Mouse (Mus musculus) stomach, embryonic 16.5 days (tissue): ENCODE data around the gene Pip4k2c. TPM values are rescaled to one million over a fixed set of nuclear protein-coding genes. Genes with fewer than 3 reads are reported as not detected.

Experiments used
- ATAC-seq: fragments of 200-750 bp; cut with Nextera tagmentation; 2 replicates; pipeline ENCODE4 v1.8.0; 2017; ENCODE audit warnings: moderate number of reproducible peaks, moderate TSS enrichment; ENCODE audit not compliant: insufficient read depth, low FRiP score
- H3K27ac ChIP-seq: fragments of 300-500 bp; sonication (generic); 2 replicates; pipeline ENCODE4 v1.5.1; 2014; ENCODE audit warnings: low read length
- H3K27me3 ChIP-seq: fragments of 300-500 bp; sonication (generic); 2 replicates; pipeline ENCODE4 v1.6.1; 2014; ENCODE audit warnings: low read length, control low read depth, mixed read lengths; ENCODE audit not compliant: control insufficient read depth, insufficient read depth
- H3K36me3 ChIP-seq: fragments of 300-500 bp; sonication (generic); 2 replicates; pipeline ENCODE4 v1.6.1; 2014; ENCODE audit warnings: low read length; ENCODE audit not compliant: control insufficient read depth, insufficient read depth
- H3K4me1 ChIP-seq: fragments of 300-500 bp; sonication (generic); 2 replicates; pipeline ENCODE4 v1.6.1; 2014; ENCODE audit warnings: low read length, control low read depth, mixed read lengths; ENCODE audit not compliant: control insufficient read depth, insufficient read depth
- H3K4me2 ChIP-seq: fragments of 300-500 bp; sonication (generic); 2 replicates; pipeline ENCODE4 v1.6.1; 2014; ENCODE audit warnings: low read depth, low read length, mixed read lengths
- H3K4me3 ChIP-seq: fragments of 300-500 bp; sonication (generic); replicated peaks from 2 replicates; pipeline ENCODE4 v1.5.1; 2014; ENCODE audit warnings: mild to moderate bottlenecking, low read length
- H3K9ac ChIP-seq: fragments of 300-500 bp; sonication (generic); 2 replicates; pipeline ENCODE4 v1.6.1; 2014; ENCODE audit warnings: low read length
- H3K9me3 ChIP-seq: fragments of 300-500 bp; sonication (generic); replicated peaks from 2 replicates; pipeline ENCODE4 v1.6.1; 2016; ENCODE audit warnings: low read length, control low read depth; ENCODE audit not compliant: control insufficient read depth
- WGBS: fragments of 180-500 bp; shearing (Covaris S2); extraction: QIAGEN DNeasy Blood & Tissue Kit; methylation state at CpG from one replicate; pipeline ENCODE4 v1.1.7; 2014; 5-methylcytosine and 5-hydroxymethylcytosine counted together
- polyA plus RNA-seq: library from polyadenylated mRNA; unstranded; fragments of >200 nt; fragmentation: Nextera tagmentation; extraction: Ambion mirVana; gene quantifications from 2 replicates; pipeline ENCODE4 v1.2.1, GENCODE M21; 2015

Pip4k2c gene
- polyA plus RNA-seq, 1 experiment from 2014 or later, result 33.5 TPM

- Histone ChIP-seq H3K4me2 (no peak overlapping the region), H3K27ac (no peak overlapping the region), H3K4me3 (no peak overlapping the region), H3K36me3 (no peaks in the 10 kb centered on the region), H3K9me3 (no peaks in the 10 kb centered on the region), H3K27me3 (no peaks in the 10 kb centered on the region), H3K4me1 (0 out of 2 replicates have a peak, but pooled peaks cover 6% of the 10 kb centered on the region), H3K9ac (no peak overlapping the region; the same call in 1 of the 2 replicates)
- ATAC-seq, result no peak
- WGBS, result 73% methylated on average over 12 of the region's 12 CpGs
These were observed 19.3 kb upstream of the Pip4k2c start for GRCm38 (mm10) chr10:127230693-127231092.

DNA sequence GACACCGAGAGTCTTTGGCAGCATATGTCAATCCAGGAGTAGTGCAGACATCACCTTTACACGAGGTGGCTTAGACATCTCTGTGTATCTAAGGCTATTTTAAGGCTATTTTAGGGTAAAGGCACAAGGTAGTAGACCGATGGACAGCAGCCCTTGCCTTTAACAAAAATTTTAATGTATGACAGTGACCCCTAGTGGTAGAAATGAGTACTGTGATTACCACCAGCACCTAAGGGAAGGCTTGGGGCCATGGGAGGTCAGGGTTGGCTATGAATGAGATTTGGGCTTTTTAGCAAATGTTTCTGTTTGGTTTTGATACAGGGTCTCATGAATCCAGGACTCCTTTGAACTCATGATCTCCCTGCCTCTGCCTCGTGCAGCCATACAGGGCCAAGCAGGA is 17.5 kb upstream of the Pip4k2c start:
- Histone ChIP-seq H3K36me3 (no peaks in the 10 kb centered on the region), H3K27me3 (no peaks in the 10 kb centered on the region), H3K9me3 (no peaks in the 10 kb centered on the region), H3K4me3 (no peak overlapping the region), H3K27ac (no peak overlapping the region), H3K4me2 (no peak overlapping the region), H3K4me1 (0 out of 2 replicates have a peak, but pooled peaks cover 6% of the 10 kb centered on the region), H3K9ac (no peak overlapping the region)
- ATAC-seq, result no peak; the same call in 1 of the 2 replicates
- 20% methylated on average over 4 of the region's 4 CpGs for WGBS

DNA sequence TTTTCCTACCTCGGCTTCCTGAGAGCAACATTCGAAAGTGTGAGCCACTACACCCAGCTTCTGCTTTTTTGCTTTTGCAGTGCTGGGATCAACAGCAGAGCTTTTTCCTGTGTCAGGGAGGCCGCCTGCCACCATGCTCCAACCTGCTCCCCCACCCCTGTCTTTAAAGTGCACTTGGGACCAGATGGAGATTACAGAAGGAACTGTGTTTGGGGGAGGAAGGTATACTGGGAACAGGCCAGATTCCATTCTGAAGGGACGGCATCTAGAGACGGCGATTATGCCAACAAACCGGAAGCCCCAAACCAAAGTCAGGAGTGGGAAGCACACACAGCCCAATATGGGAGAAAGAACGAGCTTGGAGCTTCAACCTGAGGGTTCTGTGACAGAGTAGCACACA is 15.8 kb upstream of the Pip4k2c start:
- no peak for ATAC-seq
- H3K4me3 ChIP-seq, result no peak overlapping the region

DNA sequence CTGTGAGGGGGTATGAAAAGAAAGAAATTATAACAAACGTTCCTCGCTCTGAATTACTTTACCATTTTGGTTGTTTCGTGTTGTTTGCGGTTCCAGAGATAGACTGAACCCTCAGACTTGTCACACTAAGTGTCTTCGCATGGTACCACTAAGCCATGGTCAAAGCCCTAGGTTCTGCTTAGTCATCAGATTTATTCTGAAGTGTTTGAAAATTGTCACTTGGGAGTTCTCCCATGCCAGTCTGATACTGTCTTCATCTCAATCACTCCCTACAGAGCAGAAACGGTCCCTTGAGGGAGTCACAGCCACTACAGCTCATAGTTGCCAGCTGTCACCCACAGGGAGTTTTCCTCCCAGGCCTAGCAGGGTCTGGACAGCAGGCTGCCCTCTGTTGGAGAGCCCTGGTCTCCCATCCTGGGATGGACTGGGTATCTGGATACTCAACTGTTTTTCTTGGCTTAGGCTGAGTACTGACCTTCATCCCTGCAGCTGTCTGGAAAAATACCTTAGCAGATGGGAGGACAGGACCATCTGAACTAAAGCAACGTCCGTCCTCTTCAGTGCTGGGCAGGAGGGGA is 15.0 kb upstream of the Pip4k2c start:
- H3K9ac ChIP-seq, result no peak overlapping the region
- ATAC-seq, result no peak
- WGBS, result 70% methylated on average over 8 of the region's 8 CpGs

More for the DNA sequence above, 15.8 kb upstream of the Pip4k2c start:
- Histone ChIP-seq H3K9ac (no peak overlapping the region), H3K27me3 (no peaks in the 10 kb centered on the region), H3K36me3 (no peaks in the 10 kb centered on the region), H3K4me2 (no peak overlapping the region), H3K4me1 (0 out of 2 replicates have a peak, but pooled peaks cover 6% of the 10 kb centered on the region), H3K27ac (no peak overlapping the region), H3K9me3 (no peaks in the 10 kb centered on the region)
- 82% methylated on average over 8 of the region's 8 CpGs for WGBS

DNA sequence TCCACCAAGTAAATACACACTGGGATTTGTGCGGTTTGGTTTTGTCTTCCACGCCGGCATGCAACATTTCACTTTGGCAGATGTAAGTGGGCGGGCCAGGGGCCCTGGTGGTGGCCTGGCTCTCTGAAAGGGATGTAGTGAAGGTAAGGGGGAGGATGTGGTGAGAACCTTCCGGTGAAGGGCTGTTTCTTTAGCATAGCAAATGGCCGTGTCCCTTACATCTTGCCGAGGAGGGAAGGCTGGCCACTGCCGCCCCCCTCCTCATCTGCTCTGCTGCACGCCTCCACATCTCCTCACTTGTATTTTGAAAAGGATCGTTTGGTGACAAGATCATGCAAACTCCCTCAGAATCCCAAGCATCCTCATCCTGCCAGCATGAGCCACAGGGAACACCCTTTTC is 14.3 kb upstream of the Pip4k2c start:
- H3K9ac ChIP-seq, result no peak overlapping the region
- no peaks in the 10 kb centered on the region for H3K9me3 ChIP-seq
- WGBS, result 34% methylated on average over 10 of the region's 10 CpGs
- 0 out of 2 replicates have a peak, but pooled peaks cover 4% of the 10 kb centered on the region for H3K4me1 ChIP-seq
- H3K4me2 ChIP-seq, result no peak overlapping the region
- ATAC-seq, result no peak
- no peak overlapping the region for H3K4me3 ChIP-seq
- H3K36me3 ChIP-seq, result no peaks in the 10 kb centered on the region
- no peak overlapping the region for H3K27ac ChIP-seq
- H3K27me3 ChIP-seq, result no peaks in the 10 kb centered on the region

More for the DNA sequence above, 15.0 kb upstream of the Pip4k2c start:
- Histone ChIP-seq H3K27ac (no peak overlapping the region), H3K27me3 (no peaks in the 10 kb centered on the region), H3K4me1 (0 out of 2 replicates have a peak, but pooled peaks cover 6% of the 10 kb centered on the region), H3K9me3 (no peaks in the 10 kb centered on the region), H3K4me2 (no peak overlapping the region), H3K4me3 (no peak overlapping the region), H3K36me3 (no peaks in the 10 kb centered on the region)

DNA sequence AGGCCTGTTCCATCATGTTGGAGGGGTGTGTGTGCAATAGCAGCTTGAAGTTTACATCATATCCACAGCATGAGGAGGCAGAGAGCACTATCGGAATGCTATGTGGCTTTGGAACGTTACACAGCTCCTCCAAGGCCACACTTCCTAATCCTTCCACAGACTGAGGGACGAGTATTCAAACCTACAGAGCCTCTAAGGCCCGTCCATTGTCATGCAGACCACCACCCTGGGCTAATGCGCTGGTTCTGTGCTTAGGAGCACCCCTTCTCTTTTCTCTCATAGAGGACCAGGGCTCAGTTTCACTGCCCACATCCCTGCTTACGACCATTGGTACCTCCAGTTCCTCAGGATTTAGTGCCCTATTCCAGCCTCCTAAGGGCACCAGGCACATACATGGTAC is 13.8 kb upstream of the Pip4k2c start:
- Histone ChIP-seq H3K9ac (no peak overlapping the region), H3K27me3 (no peaks in the 10 kb centered on the region), H3K4me2 (no peak overlapping the region), H3K4me3 (no peak overlapping the region), H3K27ac (no peak overlapping the region), H3K36me3 (no peaks in the 10 kb centered on the region), H3K4me1 (no peaks in the 10 kb centered on the region), H3K9me3 (no peaks in the 10 kb centered on the region)
- WGBS, result 45% methylated on average over 6 of the region's 6 CpGs
- no peak for ATAC-seq

- H3K9ac ChIP-seq, result no peak overlapping the region
- H3K27ac ChIP-seq, result no peak overlapping the region
- no peak overlapping the region for H3K4me2 ChIP-seq
- no peaks in the 10 kb centered on the region for H3K27me3 ChIP-seq
- WGBS, result 79% methylated on average over 2 of the region's 2 CpGs
- no peak overlapping the region for H3K4me3 ChIP-seq
- no peak for ATAC-seq
- no peaks in the 10 kb centered on the region for H3K4me1 ChIP-seq
- no peaks in the 10 kb centered on the region for H3K36me3 ChIP-seq
- H3K9me3 ChIP-seq, result no peaks in the 10 kb centered on the region
These were observed 7.0 kb upstream of the Pip4k2c start for GRCm38 (mm10) chr10:127218339-127218738.

- H3K4me3 ChIP-seq, result no peak overlapping the region
- ATAC-seq, result no peak
- H3K4me1 ChIP-seq, result no peaks in the 10 kb centered on the region
- no peak overlapping the region for H3K27ac ChIP-seq
- H3K36me3 ChIP-seq, result no peaks in the 10 kb centered on the region
- no peaks in the 10 kb centered on the region for H3K9me3 ChIP-seq
- H3K4me2 ChIP-seq, result no peak overlapping the region
- no peak overlapping the region for H3K9ac ChIP-seq
- H3K27me3 ChIP-seq, result no peaks in the 10 kb centered on the region
These were observed 5.8 kb upstream of the Pip4k2c start for GRCm38 (mm10) chr10:127217177-127217576.

GRCm38 (mm10) chr10:127216456-127216855 is 5.1 kb upstream of the Pip4k2c start:
- no peaks in the 10 kb centered on the region for H3K4me1 ChIP-seq
- H3K4me2 ChIP-seq, result no peak overlapping the region
- no peak overlapping the region for H3K27ac ChIP-seq
- no peaks in the 10 kb centered on the region for H3K36me3 ChIP-seq
- no peak overlapping the region for H3K9ac ChIP-seq
- H3K4me3 ChIP-seq, result no peak overlapping the region
- no peaks in the 10 kb centered on the region for H3K27me3 ChIP-seq
- no peaks in the 10 kb centered on the region for H3K9me3 ChIP-seq
- 95% methylated on average over 11 of the region's 11 CpGs for WGBS
- no peak for ATAC-seq
